Mouse (Mus musculus): ENCODE measurements around the gene Prrg4. TPM values are rescaled to one million over a fixed set of nuclear protein-coding genes. Genes with fewer than 3 reads are reported as not detected.
"Not testable (repeated sequence)": the region's sequence is repeated elsewhere in the genome, so short reads cannot be mapped to it uniquely, and the experiment has no call there.

The Prrg4 gene
- total and polyA plus RNA-seq, 3 experiments, result 13.9 to 24.4 (median 21.0) TPM

DNA sequence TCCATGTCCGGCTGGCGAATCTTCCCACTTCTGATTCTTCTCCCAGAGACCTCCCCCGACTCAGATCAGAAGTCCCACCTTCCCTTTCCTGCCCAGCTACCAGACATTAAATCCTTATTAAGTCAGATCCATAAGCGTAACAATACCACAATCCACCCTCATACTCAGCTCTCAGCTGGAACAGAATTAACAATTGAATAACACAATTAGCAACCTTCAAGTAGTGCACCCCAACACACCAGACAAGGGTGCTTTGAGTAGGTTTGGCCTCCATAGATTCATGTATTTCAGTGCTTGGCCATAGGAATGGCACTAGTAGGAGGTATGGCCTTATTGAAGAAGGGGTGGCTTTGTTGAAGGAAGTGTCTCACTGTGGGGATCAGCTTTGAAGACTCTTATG is 23.5 kb downstream of the Prrg4 start:
- TF ChIP-seq ZMIZ1 (IDR thresholded peaks at IDR 0.05; ENCODE audit: low read depth, low read length) (no peak), GABPA (IDR thresholded peaks at IDR 0.05; ENCODE audit: insufficient replicate concordance, low read depth, low read length) (no peak), ZC3H11A (IDR thresholded peaks at IDR 0.05; ENCODE audit: low read depth, low read length) (no peak), EP300 (IDR thresholded peaks at IDR 0.05; ENCODE audit: low read length) (no peak), USF1 (IDR thresholded peaks at IDR 0.05; ENCODE audit: low read depth, low read length) (no peak), JUND (conservative IDR thresholded peaks at IDR 0.05; ENCODE audit: low read depth, low read length) (no peak), POLR2AphosphoS2 (IDR thresholded peaks at IDR 0.05; ENCODE audit: low read depth, low read length) (no peak), JUN (IDR thresholded peaks at IDR 0.05; ENCODE audit: insufficient read depth, low read depth, low read length) (no peak), SMC3 (IDR thresholded peaks at IDR 0.05; ENCODE audit: low read depth, low read length) (no peak), ZNF384 (IDR thresholded peaks at IDR 0.05; ENCODE audit: low read depth, low read length) (no peak), E2F4 (IDR thresholded peaks at IDR 0.05; ENCODE audit: insufficient replicate concordance, low read depth, low read length) (no peak), TCF12 (IDR thresholded peaks at IDR 0.05; ENCODE audit: low read depth, low read length) (no peak), NELFE (IDR thresholded peaks at IDR 0.05; ENCODE audit: low read depth, low read length) (no peak)
- Histone ChIP-seq H3K4me3 (replicated peaks in 1 of 3; ENCODE audit: low read depth in 2 of 3, low read length in 2 of 3, poor library complexity in 1 of 3) (no peak overlapping the region), H3K36me3 (replicated peaks in 1 of 2; ENCODE audit: control insufficient read depth in 1 of 2, insufficient read depth in 1 of 2, low read length in 1 of 2) (peaks cover 13 to 34% of the 10 kb centered on the region in 2 experiments), H3K79me2 (replicated peaks; ENCODE audit: control insufficient read depth, extremely low read depth, insufficient read depth, poor library complexity, severe bottlenecking) (0 out of 2 replicates have a peak, but pooled peaks cover under 1% of the 10 kb centered on the region), H3K27me3 (replicated peaks) (no peaks in the 10 kb centered on the region), H3K27ac (ENCODE audit: insufficient read depth, low read depth) (no peak overlapping the region), H3K9me3 (replicated peaks; ENCODE audit: low read length) (no peaks in the 10 kb centered on the region), H3K9ac (ENCODE audit: insufficient read depth, low read depth) (no peak overlapping the region), H3K4me1 (ENCODE audit: control insufficient read depth in 1 of 2, insufficient read depth in 2 of 2) (peaks cover 0 to 3% of the 10 kb centered on the region in 2 experiments; a peak in 1 of 4 replicates), H3K4me2 (ENCODE audit: insufficient read depth, low read depth, poor library complexity, severe bottlenecking) (no peak overlapping the region)
- DNase-seq (ENCODE audit: extremely low read depth), result no peak
- dilution Hi-C loops (cut with MboI; ENCODE audit: extremely low pct_ligation_motif_present, extremely low pct_unique_long_range_greater_than_20kb, low sequenced_read_pairs) (no loop called here), in situ Hi-C loops (cut with MboI; ENCODE audit: low pct_ligation_motif_present, low pct_unique_long_range_greater_than_20kb, low sequenced_read_pairs) (no loop called here)

DNA sequence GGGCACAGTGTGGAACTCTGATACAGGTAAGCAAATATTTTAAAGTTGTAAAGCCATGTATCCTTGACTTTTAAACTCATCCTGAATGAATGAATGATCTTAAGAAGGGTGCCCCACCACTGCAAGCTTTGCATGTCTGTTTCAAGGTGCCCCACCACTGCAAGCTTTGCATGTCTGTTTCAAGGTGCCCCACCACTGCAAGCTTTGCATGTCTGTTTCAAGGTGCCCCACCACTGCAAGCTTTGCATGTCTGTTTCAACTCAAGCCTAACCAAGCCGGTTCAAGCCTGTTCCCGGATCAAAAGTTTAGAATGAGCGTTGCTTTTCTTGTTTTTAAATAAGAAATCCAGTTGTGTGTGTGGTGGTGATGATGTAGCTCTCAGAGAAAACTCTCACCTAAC is 30.9 kb downstream of the Prrg4 start:
- H3K9ac ChIP-seq (ENCODE audit: insufficient read depth, low read depth); H3K27me3 ChIP-seq (replicated peaks); H3K4me3 ChIP-seq (replicated peaks in 1 of 3; ENCODE audit: low read depth in 2 of 3, low read length in 2 of 3, poor library complexity in 1 of 3); H3K4me2 ChIP-seq (ENCODE audit: insufficient read depth, low read depth, poor library complexity, severe bottlenecking); H3K9me3 ChIP-seq (replicated peaks; ENCODE audit: low read length); dilution Hi-C loops (cut with MboI; ENCODE audit: extremely low pct_ligation_motif_present, extremely low pct_unique_long_range_greater_than_20kb, low sequenced_read_pairs); in situ Hi-C loops (cut with MboI; ENCODE audit: low pct_ligation_motif_present, low pct_unique_long_range_greater_than_20kb, low sequenced_read_pairs); H3K27ac ChIP-seq (ENCODE audit: insufficient read depth, low read depth); H3K36me3 ChIP-seq (replicated peaks in 1 of 2; ENCODE audit: control insufficient read depth in 1 of 2, insufficient read depth in 1 of 2, low read length in 1 of 2): not testable (repeated sequence)
- DNase-seq (ENCODE audit: extremely low read depth), result peak; percentile 25
- peak; percentile 91 for TF ChIP-seq RCOR1 (conservative IDR thresholded peaks at IDR 0.05; ENCODE audit: low read depth, low read length)
- 0 out of 2 replicates have a peak, but pooled peaks have one; percentile 40 for TF ChIP-seq SIN3A (IDR thresholded peaks at IDR 0.05; ENCODE audit: low read length)
- peaks cover 22% of the 10 kb centered on the region for H3K79me2 ChIP-seq (replicated peaks; ENCODE audit: control insufficient read depth, extremely low read depth, insufficient read depth, poor library complexity, severe bottlenecking)
- H3K4me1 ChIP-seq (ENCODE audit: control insufficient read depth in 1 of 2, insufficient read depth in 2 of 2), result peaks cover 2 to 15% of the 10 kb centered on the region in 2 experiments; a peak in 2 of 4 replicates

Data from CH12.LX (cell line).